In the genomic region with DNA sequence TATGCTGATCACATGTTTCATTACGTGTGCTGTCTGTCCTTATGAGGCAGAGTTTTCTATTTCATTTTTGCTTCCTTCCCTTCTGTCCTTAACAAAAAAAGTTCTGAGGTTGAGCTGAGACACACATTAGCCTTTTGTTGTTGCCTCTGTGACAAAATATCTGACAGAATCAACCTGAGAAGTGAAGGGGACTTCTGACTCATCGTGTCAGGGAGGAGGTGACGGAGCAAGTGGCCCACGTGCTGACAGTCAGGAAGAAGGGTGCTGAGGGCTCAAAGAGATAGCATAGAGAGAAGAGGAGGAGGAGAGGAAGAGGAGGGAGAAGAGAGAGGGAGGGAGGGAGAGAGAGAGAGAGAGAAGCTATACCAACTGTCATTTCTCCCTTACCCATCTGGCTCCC, we compare ENCODE assay signal across 22 mouse cellular contexts. TPM values are rescaled to one million over a fixed set of nuclear protein-coding genes. Genes with fewer than 3 reads are reported as not detected.
DNase-seq lines count a peak whose midpoint lies in the region; TF ChIP-seq lines count a peak whose summit lies in the region.
"Had no signal": no experiment of that assay in that cellular context is flagged by ENCODE, and none has a peak within 500 bp of the region (broad histone marks: within the 10 kb centered on the region; RNA-seq: fewer than 3 reads in every experiment).

No protein-coding gene starts in this region.

- TF ChIP-seq CTCF in MEL (IDR thresholded peaks at IDR 0.05 in 2 of 3, conservative IDR thresholded peaks at IDR 0.05 in 1 of 3; ENCODE audit: control insufficient read depth in 1 of 3, insufficient read depth in 1 of 3, low read depth in 2 of 3, low read length in 3 of 3, poor library complexity in 1 of 3, severe bottlenecking in 1 of 3), result no peak

- peak; percentile 56 for DNase-seq in CD4-positive helper T cell, adult 2 months (ENCODE audit: low read depth, low spot score)
- peak; percentile 67 for DNase-seq in MEL (ENCODE audit: low read depth, low spot score)
- DNase-seq in induced T-regulatory cell, adult 2 months (ENCODE audit: low read depth), result peak; percentile 74
- peak; percentile 32 for DNase-seq in naive thymus-derived CD4-positive, alpha-beta T cell, adult 2 months (ENCODE audit: low read depth)
- DNase-seq in gastrocnemius, postnatal 10 days, result no peak
- no peak for DNase-seq in ovary, adult 18-20 months (ENCODE audit: low spot score)
- no peak for DNase-seq in gastrocnemius, postnatal 36 days
- DNase-seq in adipocyte (ENCODE audit: low spot score), result no peak
- DNase-seq: adrenal gland, postnatal 14 days; cerebellum, adult 2 months; cerebellum, postnatal 14 days; embryo, embryonic 11 days; kidney, adult 2 months had no signal

- no peak for TF ChIP-seq RAD21 in MEL (IDR thresholded peaks at IDR 0.05; ENCODE audit: low read depth, low read length)

- H3K4me1 ChIP-seq in MEL (ENCODE audit: control insufficient read depth in 1 of 2, insufficient read depth in 2 of 2, low read length in 2 of 2), result peaks cover 2 to 27% of the 10 kb centered on the region in 2 experiments
- H3K4me1 ChIP-seq: embryonic facial prominence, embryonic 15.5 days; forebrain, embryonic 10.5 days; forebrain, embryonic 15.5 days; heart, embryonic 12.5 days; hindbrain, embryonic 12.5 days had no signal

- H3K36me3 ChIP-seq in MEL (ENCODE audit: control insufficient read depth in 1 of 2, insufficient read depth in 2 of 2, low read length in 2 of 2), result peaks cover 0 to 19% of the 10 kb centered on the region in 2 experiments; a peak in 2 of 4 replicates
- H3K36me3 ChIP-seq: embryonic facial prominence, embryonic 15.5 days; forebrain, embryonic 10.5 days; forebrain, embryonic 15.5 days; heart, embryonic 12.5 days; hindbrain, embryonic 12.5 days had no signal

- no peak overlapping the region for H3K9ac ChIP-seq in MEL (ENCODE audit: control insufficient read depth, low read depth, low read length, poor library complexity, severe bottlenecking)
- H3K9ac ChIP-seq: embryonic facial prominence, embryonic 15.5 days; forebrain, embryonic 15.5 days; heart, embryonic 12.5 days; hindbrain, embryonic 12.5 days had no signal

- H3K9me3 ChIP-seq in MEL (replicated peaks; ENCODE audit: insufficient read depth, low read length), result no peaks in the 10 kb centered on the region
- H3K9me3 ChIP-seq: embryonic facial prominence, embryonic 15.5 days; forebrain, embryonic 10.5 days; forebrain, embryonic 15.5 days; hindbrain, embryonic 12.5 days had no signal

- H3K27ac ChIP-seq in MEL (ENCODE audit: control insufficient read depth, low read depth, low read length), result peak overlapping the region; percentile 20; the same call in 1 of the 2 replicates
- H3K27ac ChIP-seq: embryonic facial prominence, embryonic 15.5 days; forebrain, embryonic 10.5 days; forebrain, embryonic 15.5 days; hindbrain, embryonic 12.5 days; hindbrain, postnatal 0 days had no signal

- peak; percentile 26 to 43; a peak in 3 of 4 replicates for TF ChIP-seq EP300 in MEL (IDR thresholded peaks at IDR 0.05; ENCODE audit: low read depth in 1 of 2, low read length in 2 of 2)

- no peaks in the 10 kb centered on the region for H3K79me2 ChIP-seq in MEL (ENCODE audit: control insufficient read depth, insufficient read depth, low read length, poor library complexity)

- intact Hi-C loops in gastrocnemius, postnatal 36 days (cut with DNase I), result loop anchor here (5.0 kb wide), 1 partner anchor 141 kb away; a partner anchor contains a TSS

- no peaks in the 10 kb centered on the region; a peak in 1 of 4 replicates for H3K27me3 ChIP-seq in MEL (ENCODE audit: control insufficient read depth in 1 of 2, insufficient read depth in 2 of 2, low read length in 2 of 2)
- H3K27me3 ChIP-seq: embryonic facial prominence, embryonic 15.5 days; forebrain, embryonic 15.5 days; heart, embryonic 12.5 days; hindbrain, embryonic 12.5 days had no signal

- H3K4me3 ChIP-seq in MEL (ENCODE audit: control insufficient read depth in 1 of 2, insufficient read depth in 1 of 2, low read depth in 2 of 2, low read length in 2 of 2), result no peak overlapping the region
- H3K4me3 ChIP-seq: embryonic facial prominence, embryonic 15.5 days; erythroblast, embryonic 14.5 days; forebrain, embryonic 10.5 days; forebrain, embryonic 15.5 days; heart, embryonic 12.5 days; hindbrain, embryonic 12.5 days had no signal

- TF ChIP-seq POLR2A in MEL (IDR thresholded peaks at IDR 0.05; ENCODE audit: control insufficient read depth in 1 of 2, insufficient read depth in 1 of 2, low read depth in 1 of 2, low read length in 2 of 2, poor library complexity in 1 of 2), result no peak

TF ChIP-seq in MEL, 35 proteins besides CTCF, POLR2A, EP300 and RAD21 (continues in another document):
- TF ChIP-seq USF2 (IDR thresholded peaks at IDR 0.05; ENCODE audit: borderline replicate concordance in 1 of 2, insufficient read depth in 1 of 2, low read depth in 1 of 2, low read length in 2 of 2) (no peak), CHD2 (IDR thresholded peaks at IDR 0.05; ENCODE audit: low read length) (no peak), ELF1 (IDR thresholded peaks at IDR 0.05; ENCODE audit: low read depth, low read length) (no peak), ETS1 (IDR thresholded peaks at IDR 0.05; ENCODE audit: low read depth, low read length) (peak; percentile 27; the same call in 1 of the 2 replicates), MEF2A (IDR thresholded peaks at IDR 0.05; ENCODE audit: extremely low read depth, insufficient replicate concordance, low read depth, low read length, poor library complexity, severe bottlenecking) (no peak), ZC3H11A (IDR thresholded peaks at IDR 0.05; ENCODE audit: low read depth, low read length) (no peak), CHD1 (IDR thresholded peaks at IDR 0.05; ENCODE audit: low read depth, low read length) (no peak), MYB (IDR thresholded peaks at IDR 0.05; ENCODE audit: low read depth, low read length) (no peak), NRF1 (IDR thresholded peaks at IDR 0.05; ENCODE audit: insufficient read depth, low read depth, low read length, poor library complexity, severe bottlenecking) (no peak), NELFE (IDR thresholded peaks at IDR 0.05; ENCODE audit: low read depth, low read length) (no peak), JUND (IDR thresholded peaks at IDR 0.05; ENCODE audit: low read depth, low read length) (no peak), MXI1 (IDR thresholded peaks at IDR 0.05; ENCODE audit: low read depth, low read length) (peak; percentile 65; the same call in 1 of the 2 replicates), MYC (IDR thresholded peaks at IDR 0.05; ENCODE audit: low read depth, low read length) (peak; percentile 51; the same call in 1 of the 2 replicates), ZNF384 (IDR thresholded peaks at IDR 0.05; ENCODE audit: low read depth, low read length) (no peak), POLR2AphosphoS2 (IDR thresholded peaks at IDR 0.05; ENCODE audit: low read length) (no peak), TCF12 (IDR thresholded peaks at IDR 0.05; ENCODE audit: low read depth, low read length) (no peak), POLR2AphosphoS5 (IDR thresholded peaks at IDR 0.05; ENCODE audit: borderline replicate concordance, low read depth, low read length) (no peak), UBTF (IDR thresholded peaks at IDR 0.05; ENCODE audit: borderline replicate concordance, insufficient read depth, low read depth, low read length) (no peak), MAX (IDR thresholded peaks at IDR 0.05; ENCODE audit: low read length) (peak; percentile 91), HCFC1 (IDR thresholded peaks at IDR 0.05; ENCODE audit: low read depth, low read length) (no peak), SMC3 (IDR thresholded peaks at IDR 0.05; ENCODE audit: low read depth, low read length) (no peak), ZKSCAN1 (IDR thresholded peaks at IDR 0.05; ENCODE audit: low read depth, low read length) (no peak), TBP (IDR thresholded peaks at IDR 0.05; ENCODE audit: low read depth, low read length) (no peak), SIN3A (IDR thresholded peaks at IDR 0.05; ENCODE audit: low read length) (0 out of 2 replicates have a peak, but pooled peaks have one; percentile 27), MAFK (IDR thresholded peaks at IDR 0.05; ENCODE audit: borderline replicate concordance, low read depth, low read length) (no peak), ZMIZ1 (IDR thresholded peaks at IDR 0.05; ENCODE audit: low read depth, low read length) (no peak), USF1 (IDR thresholded peaks at IDR 0.05; ENCODE audit: low read depth, low read length) (peak; percentile 53), GATA1 (IDR thresholded peaks at IDR 0.05; ENCODE audit: low read depth, low read length) (peak; percentile 14; the same call in 1 of the 2 replicates)

RNA-seq across cellular contexts. Expression of a gene that starts 5.3 kb away (rescaled TPM):
- 0.12 and 0.26 TPM in 2 replicates for total RNA-seq in MEL (2012; rRNA removed)
- polyA plus RNA-seq in MEL (2012; ENCODE audit: insufficient read depth in 1 of 2, insufficient read length in 2 of 2, low read depth in 1 of 2, low replicate concordance in 2 of 2, missing spikeins in 1 of 2), result under 1 TPM in 1 of 2 experiments, not detected in 1; 0.46 TPM
- total RNA-seq in gastrocnemius, postnatal 10 days (2021), result under 1 TPM in 1 of 2 experiments, not detected in 1; 0.34 TPM
- not detected for total RNA-seq in gastrocnemius, postnatal 36 days (2021)
- total RNA-seq: common myeloid progenitor, adult 5-6 weeks; hindbrain, postnatal 0 days had no signal
- polyA plus RNA-seq: embryonic facial prominence, embryonic 11.5 days; erythroblast, embryonic 14.5 days; forebrain, embryonic 15.5 days had no signal

RNA-seq across cellular contexts. Expression of a gene that starts 34.7 kb away (rescaled TPM):
- 124 and 127 TPM in 2 replicates for total RNA-seq in MEL (2012; rRNA removed)
- 100 to 1,000 TPM in 1 of 2 experiments, not detected in 1; 112 TPM for polyA plus RNA-seq in MEL (2012; ENCODE audit: insufficient read depth in 1 of 2, insufficient read length in 2 of 2, low read depth in 1 of 2, low replicate concordance in 2 of 2, missing spikeins in 1 of 2)
- total RNA-seq in gastrocnemius, postnatal 10 days (2021), result 1 to 10 TPM; 6.5 to 8.3 TPM
- 1 to 10 TPM; 2.3 to 3.1 TPM for total RNA-seq in gastrocnemius, postnatal 36 days (2021)

RNA-seq across cellular contexts. Expression of a gene that starts 37.3 kb away (rescaled TPM):
- 17.2 and 20.6 TPM in 2 replicates for total RNA-seq in MEL (2012; rRNA removed)
- 10 to 100 TPM in 1 of 2 experiments, not detected in 1; 14.6 TPM for polyA plus RNA-seq in MEL (2012; ENCODE audit: insufficient read depth in 1 of 2, insufficient read length in 2 of 2, low read depth in 1 of 2, low replicate concordance in 2 of 2, missing spikeins in 1 of 2)
- total RNA-seq in gastrocnemius, postnatal 10 days (2021), result under 1 TPM; 0.21 to 0.77 TPM
- under 1 TPM; 0.10 to 0.43 TPM for total RNA-seq in gastrocnemius, postnatal 36 days (2021)

RNA-seq across cellular contexts. Expression of a gene that starts 58.8 kb away (rescaled TPM):
- total RNA-seq in MEL (2012; rRNA removed), result 23.4 and 24.8 TPM in 2 replicates
- 10 to 100 TPM in 1 of 2 experiments, not detected in 1; 21.9 TPM for polyA plus RNA-seq in MEL (2012; ENCODE audit: insufficient read depth in 1 of 2, insufficient read length in 2 of 2, low read depth in 1 of 2, low replicate concordance in 2 of 2, missing spikeins in 1 of 2)
- total RNA-seq in gastrocnemius, postnatal 10 days (2021), result 1 to 10 TPM; 3.9 to 6.4 TPM
- total RNA-seq in gastrocnemius, postnatal 36 days (2021), result 1 to 10 TPM; 4.5 to 6.0 TPM

RNA-seq across cellular contexts. Expression of a gene that starts 59.2 kb away (rescaled TPM):
- total RNA-seq in MEL (2012; rRNA removed), result 80.2 and 92.4 TPM in 2 replicates
- polyA plus RNA-seq in MEL (2012; ENCODE audit: insufficient read depth in 1 of 2, insufficient read length in 2 of 2, low read depth in 1 of 2, low replicate concordance in 2 of 2, missing spikeins in 1 of 2), result 10 to 100 TPM in 1 of 2 experiments, not detected in 1; 46.1 TPM
- 10 to 100 TPM; 13.7 to 14.8 TPM for total RNA-seq in gastrocnemius, postnatal 10 days (2021)
- total RNA-seq in gastrocnemius, postnatal 36 days (2021), result 10 to 100 TPM; 10.6 to 12.9 TPM

Comparison
In these comparisons a context has a peak if more than half of its experiments do, and no peak if none do; other contexts are left out.
1. DNase-seq: peak in CD4-positive helper T cell, adult 2 months (single experiment), MEL (single experiment), induced T-regulatory cell, adult 2 months (single experiment) and naive thymus-derived CD4-positive, alpha-beta T cell, adult 2 months (single experiment); none in gastrocnemius, postnatal 10 days (single experiment), ovary, adult 18-20 months (single experiment), gastrocnemius, postnatal 36 days (0 of 2) and adipocyte (single experiment).
2. RNA of a gene that starts 34.7 kb away (total RNA-seq): 124 to 127 TPM in MEL; 6.5 to 8.3 TPM in gastrocnemius, postnatal 10 days and 2.3 to 3.1 TPM in gastrocnemius, postnatal 36 days; every median in the first group is over 10 times any median in the second.
3. RNA of a gene that starts 37.3 kb away (total RNA-seq): 17.2 to 20.6 TPM in MEL; 0.21 to 0.77 TPM in gastrocnemius, postnatal 10 days and 0.10 to 0.43 TPM in gastrocnemius, postnatal 36 days; every median in the first group is over 10 times any median in the second.